Mouse (Mus musculus) neural tube, embryonic 13.5 days (tissue): ENCODE measurements around the gene Sept6. TPM values are rescaled to one million over a fixed set of nuclear protein-coding genes. Genes with fewer than 3 reads are reported as not detected.
A peak's percentile ranks its signal among the peaks of the same experiment; 100 is the strongest.

Experiments
- ATAC-seq: fragments of 200-750 bp; cut with Nextera tagmentation; 2 replicates; pipeline ENCODE4 v1.8.0; 2017; ENCODE audit warnings: low read depth, mild to moderate bottlenecking, moderate TSS enrichment, moderate library complexity
- H3K27ac ChIP-seq: fragments of 300-500 bp; sonication (generic); replicated peaks from 2 replicates; pipeline ENCODE4 v1.5.1; 2015; ENCODE audit warnings: moderate library complexity, mild to moderate bottlenecking, inconsistent platforms
- H3K27me3 ChIP-seq: fragments of 300-500 bp; sonication (generic); 2 replicates; pipeline ENCODE4 v1.6.1; 2015; ENCODE audit warnings: mild to moderate bottlenecking, inconsistent platforms
- H3K36me3 ChIP-seq: fragments of 300-500 bp; sonication (generic); 2 replicates; pipeline ENCODE4 v1.6.1; 2015; ENCODE audit warnings: mild to moderate bottlenecking, inconsistent platforms
- H3K4me1 ChIP-seq: fragments of 300-500 bp; sonication (generic); replicated peaks from 2 replicates; pipeline ENCODE4 v1.6.1; 2015; ENCODE audit warnings: inconsistent platforms
- H3K4me2 ChIP-seq: fragments of 300-500 bp; sonication (generic); 2 replicates; pipeline ENCODE4 v1.6.1; 2015; ENCODE audit warnings: inconsistent platforms, mild to moderate bottlenecking, moderate library complexity
- H3K4me3 ChIP-seq: fragments of 300-500 bp; sonication (generic); 2 replicates; pipeline ENCODE4 v1.5.1; 2015; ENCODE audit warnings: mild to moderate bottlenecking, inconsistent platforms
- H3K9ac ChIP-seq: fragments of 300-500 bp; sonication (generic); 2 replicates; pipeline ENCODE4 v1.6.1; 2015; ENCODE audit warnings: moderate library complexity, mild to moderate bottlenecking, inconsistent platforms
- H3K9me3 ChIP-seq: fragments of 300-500 bp; sonication (generic); 2 replicates; pipeline ENCODE4 v1.6.1; 2016; ENCODE audit warnings: inconsistent platforms
- WGBS: fragments of 180-500 bp; shearing (Covaris S2); methylation state at CpG from one replicate; pipeline ENCODE4 v1.1.7; 2015; 5-methylcytosine and 5-hydroxymethylcytosine counted together
- polyA plus RNA-seq: library from polyadenylated mRNA; unstranded; fragments of >200 nt; fragmentation: Nextera tagmentation; extraction: Ambion mirVana; gene quantifications from 2 replicates; pipeline ENCODE4 v1.2.1, GENCODE M21; 2015

Gene Sept6
- polyA plus RNA-seq, 1 experiment from 2014 or later, result 77.9 TPM

- Histone ChIP-seq H3K4me1 (no peaks in the 10 kb centered on the region; the same call in 1 of the 2 replicates), H3K4me3 (no peak overlapping the region), H3K36me3 (peaks cover 19% of the 10 kb centered on the region), H3K27me3 (no peaks in the 10 kb centered on the region), H3K9ac (no peak overlapping the region), H3K4me2 (no peak overlapping the region), H3K9me3 (no peaks in the 10 kb centered on the region), H3K27ac (no peak overlapping the region)
- no peak for ATAC-seq
- WGBS, result 82% methylated on average over 3 of the region's 3 CpGs
Observed at GRCm38 (mm10) chrX:36941106-36941505, 50.5 kb downstream of the Sept6 start.

DNA sequence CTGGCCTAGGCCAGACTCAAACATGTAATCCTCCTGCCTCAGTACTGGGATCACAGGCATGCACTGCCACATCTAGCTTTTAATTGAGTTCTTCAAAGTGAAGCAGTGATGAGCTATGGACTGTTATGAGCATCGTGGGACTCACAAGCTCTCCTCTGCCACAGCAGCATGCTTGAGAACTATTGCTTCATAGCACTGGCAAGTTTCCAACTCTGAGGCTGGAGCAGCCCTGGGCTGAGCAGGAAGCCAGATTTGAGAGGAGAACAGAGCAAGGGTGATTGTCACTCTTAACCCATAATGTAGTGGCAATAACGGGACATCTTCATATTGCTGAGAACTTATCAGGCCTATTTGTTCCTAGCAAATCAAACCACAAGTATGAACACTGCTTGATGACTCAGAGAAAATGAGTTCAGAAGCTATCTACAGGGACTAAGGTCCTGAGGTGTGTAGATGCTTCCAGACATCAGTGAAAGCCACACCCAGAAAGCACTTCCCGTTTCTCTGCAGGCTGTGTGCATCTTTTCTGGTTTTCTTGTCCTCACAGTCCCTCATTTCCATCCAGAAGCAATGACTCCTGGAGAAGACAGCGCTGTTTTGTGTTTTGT, 51.7 kb downstream of the Sept6 start:
- ATAC-seq, result peak; percentile 76; the same call in 1 of the 2 replicates
- no peaks in the 10 kb centered on the region for H3K27me3 ChIP-seq
- no peak overlapping the region for H3K27ac ChIP-seq
- no peak overlapping the region for H3K4me3 ChIP-seq
- H3K36me3 ChIP-seq, result peaks cover 13% of the 10 kb centered on the region
- no peaks in the 10 kb centered on the region for H3K9me3 ChIP-seq
- WGBS, result 80% methylated on average over 4 of the region's 4 CpGs
- H3K9ac ChIP-seq, result no peak overlapping the region
- no peaks in the 10 kb centered on the region; the same call in 1 of the 2 replicates for H3K4me1 ChIP-seq
- no peak overlapping the region for H3K4me2 ChIP-seq

GRCm38 (mm10) chrX:36935326-36935966, 56.1 kb downstream of the Sept6 start:
- WGBS, result 81% methylated on average over 7 of the region's 7 CpGs
- Histone ChIP-seq H3K36me3 (0 out of 2 replicates have a peak, but pooled peaks cover 4% of the 10 kb centered on the region), H3K9me3 (no peaks in the 10 kb centered on the region), H3K4me2 (no peak overlapping the region), H3K27me3 (no peaks in the 10 kb centered on the region), H3K9ac (no peak overlapping the region), H3K4me1 (no peaks in the 10 kb centered on the region; the same call in 1 of the 2 replicates), H3K4me3 (no peak overlapping the region), H3K27ac (no peak overlapping the region)
- ATAC-seq, result no peak

DNA sequence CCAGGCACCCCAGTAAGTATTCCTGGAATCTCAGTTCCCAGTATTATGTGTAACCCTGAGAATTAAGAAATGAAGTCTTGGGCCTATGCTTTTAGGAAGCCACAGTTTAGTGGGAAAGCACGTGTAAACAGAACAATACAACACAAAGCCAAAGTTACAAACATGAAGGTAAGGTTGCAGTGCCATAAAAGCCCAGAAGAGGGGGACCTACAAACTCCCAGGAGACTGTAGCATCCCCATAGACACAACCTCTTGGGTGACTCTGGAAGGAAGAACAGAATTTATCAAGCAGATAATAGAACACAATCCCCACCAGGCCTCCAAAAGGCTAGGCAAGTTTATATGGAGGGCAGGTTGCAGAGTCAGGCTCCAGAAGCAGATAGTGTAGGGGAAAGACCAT, 61.0 kb downstream of the Sept6 start:
- WGBS, result 48% methylated on average over 1 of the region's 1 CpGs

GRCm38 (mm10) chrX:36929694-36930093, 61.9 kb downstream of the Sept6 start:
- ATAC-seq, result peak; percentile 36; the same call in 1 of the 2 replicates
- H3K4me2 ChIP-seq, result no peak overlapping the region
- H3K4me1 ChIP-seq, result no peaks in the 10 kb centered on the region
- WGBS, result 61% methylated on average over 4 of the region's 4 CpGs
- 0 out of 2 replicates have a peak overlapping the region, but pooled peaks have one; percentile 54 for H3K27ac ChIP-seq
- 0 out of 2 replicates have a peak, but pooled peaks cover 7% of the 10 kb centered on the region for H3K36me3 ChIP-seq
- H3K27me3 ChIP-seq, result no peaks in the 10 kb centered on the region
- no peaks in the 10 kb centered on the region for H3K9me3 ChIP-seq
- H3K4me3 ChIP-seq, result no peak overlapping the region
- no peak overlapping the region for H3K9ac ChIP-seq

More for the DNA sequence above, 61.0 kb downstream of the Sept6 start:
- Histone ChIP-seq H3K4me3 (no peak overlapping the region), H3K36me3 (0 out of 2 replicates have a peak, but pooled peaks cover 7% of the 10 kb centered on the region), H3K9me3 (no peaks in the 10 kb centered on the region), H3K27me3 (no peaks in the 10 kb centered on the region), H3K9ac (no peak overlapping the region), H3K4me1 (no peaks in the 10 kb centered on the region), H3K27ac (no peak overlapping the region), H3K4me2 (no peak overlapping the region)
- no peak for ATAC-seq

GRCm38 (mm10) chrX:36928791-36929190, 62.8 kb downstream of the Sept6 start:
- no peak overlapping the region for H3K4me3 ChIP-seq
- H3K27ac ChIP-seq, result no peak overlapping the region
- H3K27me3 ChIP-seq, result no peaks in the 10 kb centered on the region
- no peaks in the 10 kb centered on the region for H3K9me3 ChIP-seq
- no peak overlapping the region for H3K4me2 ChIP-seq
- 83% methylated on average over 4 of the region's 4 CpGs for WGBS
- no peak overlapping the region for H3K9ac ChIP-seq
- H3K4me1 ChIP-seq, result no peaks in the 10 kb centered on the region
- no peak for ATAC-seq
- 0 out of 2 replicates have a peak, but pooled peaks cover 7% of the 10 kb centered on the region for H3K36me3 ChIP-seq

DNA sequence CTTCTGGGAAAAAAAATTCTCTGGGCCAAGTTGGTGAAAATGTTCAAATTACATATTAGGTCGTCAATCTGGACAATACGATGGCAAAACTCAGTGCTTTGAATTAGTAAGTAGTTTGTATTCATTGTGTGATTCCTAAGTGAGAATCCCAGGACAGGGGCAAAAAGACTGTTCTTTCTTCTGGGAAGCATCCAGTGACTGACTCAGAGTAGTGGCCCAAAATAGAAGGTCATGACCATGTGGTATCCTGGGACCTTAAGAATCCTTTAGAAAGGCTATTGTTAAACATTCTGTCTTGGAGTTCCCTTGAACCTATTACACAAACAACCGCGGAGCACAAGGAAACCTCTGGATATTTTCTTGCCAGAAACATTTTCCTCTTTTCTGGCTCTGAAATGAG, 70.2 kb downstream of the Sept6 start:
- Histone ChIP-seq H3K9me3 (no peaks in the 10 kb centered on the region), H3K27ac (no peak overlapping the region)
- 84% methylated on average over 4 of the region's 4 CpGs for WGBS

DNA sequence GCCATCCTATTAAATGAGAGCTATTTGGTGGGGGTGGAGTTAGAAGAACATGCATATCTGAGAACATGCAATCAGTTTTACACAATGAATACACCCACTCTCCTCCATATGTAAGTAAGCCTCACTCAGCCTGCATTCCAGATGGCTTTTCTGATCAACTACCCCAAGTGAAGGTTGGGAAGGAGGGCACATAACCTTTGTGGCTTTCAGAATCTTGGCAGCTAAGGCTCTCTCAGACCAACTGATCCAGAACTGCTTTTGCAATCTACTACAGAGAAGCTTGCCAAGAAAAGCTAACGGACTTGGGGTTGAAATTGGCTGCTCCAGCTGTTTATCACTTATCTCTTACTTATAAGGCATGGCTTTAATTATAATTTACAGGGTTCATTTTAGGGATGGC, 73.8 kb downstream of the Sept6 start:
- Histone ChIP-seq H3K9ac (no peak overlapping the region), H3K36me3 (peaks cover 16% of the 10 kb centered on the region; the same call in 1 of the 2 replicates), H3K9me3 (no peaks in the 10 kb centered on the region), H3K27me3 (no peaks in the 10 kb centered on the region), H3K27ac (no peak overlapping the region), H3K4me3 (no peak overlapping the region), H3K4me2 (no peak overlapping the region), H3K4me1 (no peaks in the 10 kb centered on the region)
- no peak for ATAC-seq
- WGBS, result 76% methylated on average over 1 of the region's 1 CpGs

More for the DNA sequence above, 70.2 kb downstream of the Sept6 start:
- Histone ChIP-seq H3K4me2 (no peak overlapping the region), H3K4me3 (no peak overlapping the region), H3K9ac (no peak overlapping the region), H3K4me1 (no peaks in the 10 kb centered on the region), H3K27me3 (no peaks in the 10 kb centered on the region), H3K36me3 (peaks cover 11% of the 10 kb centered on the region; the same call in 1 of the 2 replicates)
- ATAC-seq, result no peak

GRCm38 (mm10) chrX:36911343-36911742, 80.3 kb downstream of the Sept6 start:
- Histone ChIP-seq H3K9me3 (no peaks in the 10 kb centered on the region), H3K27ac (no peak overlapping the region), H3K4me3 (no peak overlapping the region), H3K36me3 (0 out of 2 replicates have a peak, but pooled peaks cover 4% of the 10 kb centered on the region), H3K4me2 (no peak overlapping the region), H3K27me3 (no peaks in the 10 kb centered on the region), H3K4me1 (no peaks in the 10 kb centered on the region), H3K9ac (no peak overlapping the region)
- WGBS, result 49% methylated on average over 12 of the region's 12 CpGs
- no peak for ATAC-seq

DNA sequence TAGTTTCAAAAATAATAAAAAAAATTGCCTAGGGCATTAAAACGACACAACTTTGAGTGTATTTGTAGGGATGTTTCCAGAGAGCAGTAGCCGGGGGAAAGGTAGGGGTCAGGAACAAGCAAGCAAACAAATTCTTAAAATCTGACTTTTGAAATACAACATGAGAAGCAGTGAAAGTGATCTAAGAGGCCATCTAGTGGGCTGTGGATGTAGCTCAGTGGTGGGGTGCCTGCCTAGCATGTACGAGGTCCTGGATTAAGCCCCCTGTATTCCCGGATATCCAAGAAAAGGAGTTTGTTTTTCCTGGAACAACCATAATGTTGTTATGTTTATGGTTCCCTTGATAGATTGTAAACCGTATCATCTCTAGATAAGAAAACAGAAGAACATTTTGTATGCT, 85.1 kb downstream of the Sept6 start:
- H3K9me3 ChIP-seq, result no peaks in the 10 kb centered on the region
- no peaks in the 10 kb centered on the region for H3K4me1 ChIP-seq
- no peaks in the 10 kb centered on the region for H3K36me3 ChIP-seq
- 42% methylated on average over 5 of the region's 5 CpGs for WGBS
- no peak for ATAC-seq
- no peak overlapping the region for H3K4me3 ChIP-seq
- no peak overlapping the region for H3K9ac ChIP-seq
- H3K27me3 ChIP-seq, result no peaks in the 10 kb centered on the region
- H3K4me2 ChIP-seq, result no peak overlapping the region
- H3K27ac ChIP-seq, result no peak overlapping the region

DNA sequence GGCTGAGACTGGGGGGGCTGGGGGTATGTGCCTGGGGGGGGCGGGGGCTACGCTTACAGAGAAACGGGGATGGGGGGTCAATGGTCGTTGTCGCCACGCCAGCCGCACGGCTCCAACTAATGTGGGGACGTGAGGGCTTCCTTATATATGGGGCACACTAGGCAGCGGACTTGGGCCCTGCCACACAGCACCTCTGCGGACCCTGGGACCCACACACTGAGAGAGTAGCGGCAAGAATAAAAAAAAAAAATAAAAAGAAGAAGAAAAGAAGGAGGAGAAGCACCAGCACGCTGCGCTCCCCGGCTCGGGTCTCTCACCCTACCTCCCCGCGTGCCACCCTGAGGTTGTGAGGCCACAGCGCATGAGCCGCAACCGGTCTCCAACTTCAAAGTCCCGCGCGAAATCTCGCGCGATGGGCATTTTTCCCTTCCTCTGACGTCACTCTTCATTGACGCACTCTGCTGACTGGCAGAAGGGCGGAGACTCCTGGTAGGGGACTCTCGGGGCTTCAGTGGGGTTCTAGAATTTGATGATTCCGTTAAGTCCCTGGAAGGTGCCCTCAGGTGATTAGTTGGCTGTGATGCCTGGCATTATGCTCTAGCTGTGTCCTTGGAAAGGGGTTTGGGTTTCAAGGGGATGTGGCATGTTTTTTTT, 88.4 kb downstream of the Sept6 start:
- H3K4me2 ChIP-seq, result peak overlapping the region; percentile 55
- H3K4me3 ChIP-seq, result peak overlapping the region; percentile 56
- H3K36me3 ChIP-seq, result no peaks in the 10 kb centered on the region
- WGBS, result 16% methylated on average over 31 of the region's 32 CpGs
- peak overlapping the region; percentile 81 for H3K9ac ChIP-seq
- ATAC-seq, result peak; percentile 92
- H3K4me1 ChIP-seq, result 0 out of 2 replicates have a peak, but pooled peaks cover 11% of the 10 kb centered on the region
- no peaks in the 10 kb centered on the region for H3K27me3 ChIP-seq
- H3K9me3 ChIP-seq, result no peaks in the 10 kb centered on the region
- peak overlapping the region; percentile 88 for H3K27ac ChIP-seq
